Mouse (Mus musculus) ES-Bruce4 (cell line): ENCODE results near the gene Mrps30.

Source experiments
- CTCF ChIP-seq: IDR thresholded peaks from one replicate; pipeline ENCODE4 v1.8.1; 2011; ENCODE audit warnings: low read depth, low read length
- POLR2A ChIP-seq: IDR thresholded peaks from one replicate; pipeline ENCODE4 v1.8.1; 2011; ENCODE audit warnings: low read length; ENCODE audit not compliant: insufficient read depth

DNA sequence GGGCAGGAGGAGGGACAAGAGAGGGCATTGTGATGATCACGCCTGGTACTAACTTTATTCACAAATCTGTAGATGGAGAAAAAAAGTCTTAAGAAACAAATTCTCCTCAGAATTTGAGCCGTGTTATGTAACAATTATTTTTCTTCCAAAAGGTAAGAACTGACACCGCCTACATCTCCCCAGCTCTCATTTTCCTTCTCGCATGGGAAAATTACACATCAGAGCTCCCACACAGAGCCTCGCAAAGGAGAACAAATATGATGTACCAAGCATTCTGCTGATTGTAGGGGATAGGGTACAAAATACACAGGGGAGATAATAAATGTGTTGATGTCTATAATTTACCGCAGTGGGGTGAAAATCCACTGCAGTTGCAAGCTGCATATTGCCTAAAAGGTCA lies 23.7 kb downstream of the Mrps30 start:
- TF ChIP-seq CTCF, result no peak
- TF ChIP-seq POLR2A, result no peak
